Mouse (Mus musculus): ENCODE results near the gene Itgb6.

DNA sequence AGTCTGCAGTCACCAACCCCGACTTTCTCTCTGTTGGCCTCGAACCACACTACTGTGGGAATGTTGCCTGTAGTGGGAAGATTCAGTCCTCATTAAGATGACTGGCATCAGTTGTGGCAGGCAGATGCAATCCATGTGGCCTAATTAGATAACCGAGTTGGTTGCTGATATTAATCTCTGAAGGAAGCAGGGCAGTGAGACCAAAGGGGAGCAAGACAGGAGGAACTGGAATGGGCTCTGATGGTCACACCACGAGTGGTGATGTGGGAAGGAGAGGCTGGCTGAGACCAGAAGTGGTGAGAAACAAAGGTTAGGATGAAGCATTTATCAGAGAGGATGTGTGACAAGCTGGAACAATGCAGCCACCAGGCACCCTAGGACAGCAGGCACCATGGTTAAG is 167.9 kb downstream of the Itgb6 start:
- TF ChIP-seq CTCF (IDR thresholded peaks at IDR 0.05; ENCODE audit: low read depth) (no peak), EP300 (IDR thresholded peaks at IDR 0.05; ENCODE audit: low read depth) (no peak)
